Mouse (Mus musculus) brown adipose tissue, adult 24 weeks (tissue): ENCODE measurements around the gene Pld3. TPM values are rescaled to one million over a fixed set of nuclear protein-coding genes. Genes with fewer than 3 reads are reported as not detected.
A peak's percentile ranks its signal among the peaks of the same experiment; 100 is the strongest.

Experiments
- H3K27ac ChIP-seq: fragments of 200-500 bp; replicated peaks from 2 replicates; pipeline ENCODE4 v1.5.1; 2012; ENCODE audit warnings: low read depth, mild to moderate bottlenecking, low read length
- H3K4me1 ChIP-seq: fragments of 200-500 bp; 2 replicates; pipeline ENCODE4 v1.6.1; 2012; ENCODE audit warnings: low read length, mixed read lengths; ENCODE audit not compliant: control insufficient read depth, insufficient read depth, insufficient read length
- H3K4me3 ChIP-seq: fragments of 200-500 bp; 2 replicates; pipeline ENCODE4 v1.5.1; 2012; ENCODE audit warnings: low read depth, mild to moderate bottlenecking, low read length, moderate library complexity; ENCODE audit not compliant: insufficient read depth
- polyA plus RNA-seq: library from polyadenylated mRNA; stranded (reverse); fragments of >200 nt; gene quantifications from 2 replicates; pipeline ENCODE4 v1.2.4, GENCODE M21; 2012; ENCODE audit not compliant: missing spikeins, insufficient read depth, insufficient read length

Pld3 gene
- polyA plus RNA-seq, 1 experiment = 23.5 TPM

GRCm38 (mm10) chr7:27580380-27581174, 27.6 kb upstream of the Pld3 start:
- no peak overlapping the region for H3K4me3 ChIP-seq
- peak overlapping the region; percentile 70 for H3K27ac ChIP-seq
- H3K4me1 ChIP-seq = peaks cover 20% of the 10 kb centered on the region

- peaks cover 20% of the 10 kb centered on the region for H3K4me1 ChIP-seq
- H3K4me3 ChIP-seq = no peak overlapping the region
- peak overlapping the region; percentile 87 for H3K27ac ChIP-seq
Measured at GRCm38 (mm10) chr7:27578465-27578864, 25.4 kb upstream of the Pld3 start.

- no peak overlapping the region for H3K4me3 ChIP-seq
- H3K4me1 ChIP-seq = peaks cover 20% of the 10 kb centered on the region
- H3K27ac ChIP-seq = peak overlapping the region; percentile 56
Measured at GRCm38 (mm10) chr7:27577589-27577988, 24.6 kb upstream of the Pld3 start.

GRCm38 (mm10) chr7:27576914-27577313, 23.9 kb upstream of the Pld3 start:
- peaks cover 20% of the 10 kb centered on the region for H3K4me1 ChIP-seq
- H3K4me3 ChIP-seq = no peak overlapping the region
- peak overlapping the region; percentile 56; the same call in 1 of the 2 replicates for H3K27ac ChIP-seq

GRCm38 (mm10) chr7:27574124-27574880, 21.3 kb upstream of the Pld3 start:
- H3K27ac ChIP-seq = peak overlapping the region; percentile 28
- peaks cover 3% of the 10 kb centered on the region; the same call in 1 of the 2 replicates for H3K4me1 ChIP-seq

GRCm38 (mm10) chr7:27572133-27572532, 19.1 kb upstream of the Pld3 start:
- Histone ChIP-seq H3K4me1 (no peaks in the 10 kb centered on the region), H3K27ac (no peak overlapping the region), H3K4me3 (no peak overlapping the region)

More at GRCm38 (mm10) chr7:27574124-27574880, 21.3 kb upstream of the Pld3 start:
- no peak overlapping the region for H3K4me3 ChIP-seq

GRCm38 (mm10) chr7:27569580-27570224, 16.7 kb upstream of the Pld3 start:
- Histone ChIP-seq H3K4me1 (no peaks in the 10 kb centered on the region), H3K27ac (no peak overlapping the region), H3K4me3 (no peak overlapping the region)

- Histone ChIP-seq H3K27ac (no peak overlapping the region), H3K4me3 (no peak overlapping the region), H3K4me1 (no peaks in the 10 kb centered on the region)
Measured at GRCm38 (mm10) chr7:27560978-27561377, 8.0 kb upstream of the Pld3 start.

- Histone ChIP-seq H3K27ac (no peak overlapping the region), H3K4me1 (no peaks in the 10 kb centered on the region), H3K4me3 (no peak overlapping the region)
Measured at GRCm38 (mm10) chr7:27560291-27560887, 7.4 kb upstream of the Pld3 start.

GRCm38 (mm10) chr7:27552070-27552469, 948 bp downstream of the Pld3 start:
- H3K4me3 ChIP-seq = no peak overlapping the region; the same call in 1 of the 2 replicates
- H3K27ac ChIP-seq = no peak overlapping the region
- H3K4me1 ChIP-seq = peaks cover 5% of the 10 kb centered on the region; the same call in 1 of the 2 replicates

- Histone ChIP-seq H3K27ac (no peak overlapping the region), H3K4me3 (no peak overlapping the region), H3K4me1 (peaks cover 8% of the 10 kb centered on the region; the same call in 1 of the 2 replicates)
Measured at GRCm38 (mm10) chr7:27549597-27549996, 3.4 kb downstream of the Pld3 start.

- no peak overlapping the region for H3K4me3 ChIP-seq
- no peak overlapping the region for H3K27ac ChIP-seq
- H3K4me1 ChIP-seq = peaks cover 3% of the 10 kb centered on the region; the same call in 1 of the 2 replicates
Measured at GRCm38 (mm10) chr7:27544675-27545370, 8.2 kb downstream of the Pld3 start.

- Histone ChIP-seq H3K4me1 (peaks cover 3% of the 10 kb centered on the region; the same call in 1 of the 2 replicates), H3K27ac (no peak overlapping the region), H3K4me3 (no peak overlapping the region)
Measured at GRCm38 (mm10) chr7:27543851-27544250, 9.2 kb downstream of the Pld3 start.

- H3K27ac ChIP-seq = no peak overlapping the region
- H3K4me3 ChIP-seq = peak overlapping the region; percentile 66
- H3K4me1 ChIP-seq = peaks cover 3% of the 10 kb centered on the region; the same call in 1 of the 2 replicates
Measured at GRCm38 (mm10) chr7:27543065-27543464, 10.0 kb downstream of the Pld3 start.
